Mouse (Mus musculus): ENCODE results near the gene Cmah.

- no peak for TF ChIP-seq CTCF (IDR thresholded peaks at IDR 0.05; ENCODE audit: insufficient read depth, low read length)
- TF ChIP-seq POLR2A (IDR thresholded peaks at IDR 0.05; ENCODE audit: borderline replicate concordance, extremely low read depth, low read depth, low read length) = no peak
Observed at GRCm38 (mm10) chr13:24520796-24521195, 193.6 kb downstream of the Cmah start.

Measured in lung, adult 2 months (tissue).